Mouse (Mus musculus) gastrocnemius, postnatal 4 days (tissue): ENCODE measurements around the gene Fsd2. TPM values are rescaled to one million over a fixed set of nuclear protein-coding genes. Genes with fewer than 3 reads are reported as not detected.
A peak's percentile ranks its signal among the peaks of the same experiment; 100 is the strongest.

Experiments used
- DNase-seq, 2 experiments: peaks; one replicate each; pipeline ENCODE4 v3.0.0; 2021 to 2022; ENCODE audit warnings: low spot score in 2 of 2, mixed read lengths in 2 of 2
- long read RNA-seq, 2 experiments: library from polyadenylated mRNA; stranded (forward); transcript quantifications; one replicate each; pipeline ENCODE4 v2.0.0; 2021
- total RNA-seq, 2 experiments: library from RNA; stranded (reverse); gene quantifications; 2 replicates each; pipeline ENCODE4 v1.2.3; 2021

Fsd2 gene
- 100 to 1,000 TPM; 152 to 158 TPM for total RNA-seq
- long read RNA-seq, experiment 1, transcript Fsd2-201 (13 exons, 3,985 nt) = major isoform, 78 of 109 reads
- long read RNA-seq, experiment 1, partial matches to known transcripts = 23 of 109 reads
- long read RNA-seq, experiment 1, other reads (novel, unspliced or antisense) = 8 of 109 reads
- long read RNA-seq, experiment 2, transcript Fsd2-201 (13 exons, 3,985 nt) = major isoform, 117 of 137 reads
- long read RNA-seq, experiment 2, partial matches to known transcripts = 12 of 137 reads
- long read RNA-seq, experiment 2, other reads (novel, unspliced or antisense) = 8 of 137 reads

DNA sequence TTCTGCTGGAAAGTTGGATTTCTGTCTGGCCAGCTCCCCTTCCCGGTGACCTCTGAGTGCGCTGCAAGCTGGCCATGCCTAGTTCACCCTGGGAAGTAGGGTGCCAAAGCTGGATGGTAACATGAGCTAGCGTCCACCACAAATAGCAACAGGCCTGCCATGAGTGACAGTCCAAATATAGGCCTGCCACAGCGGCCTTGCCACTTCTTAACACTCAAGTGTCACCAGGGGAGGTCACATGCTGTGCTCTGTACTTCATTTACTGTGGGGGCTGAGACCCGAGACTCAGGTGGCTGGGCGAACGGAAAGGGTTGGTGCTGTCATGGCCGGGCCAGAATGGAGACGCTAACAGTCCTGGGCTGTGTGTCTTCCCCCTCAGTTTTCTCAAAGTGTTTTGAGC lies at the start of gene Fsd2:
TSS of gene Fsd2 (minus strand) at position 53 of the 400 bp plus-strand sequence.
- DNase-seq = no peak

DNA sequence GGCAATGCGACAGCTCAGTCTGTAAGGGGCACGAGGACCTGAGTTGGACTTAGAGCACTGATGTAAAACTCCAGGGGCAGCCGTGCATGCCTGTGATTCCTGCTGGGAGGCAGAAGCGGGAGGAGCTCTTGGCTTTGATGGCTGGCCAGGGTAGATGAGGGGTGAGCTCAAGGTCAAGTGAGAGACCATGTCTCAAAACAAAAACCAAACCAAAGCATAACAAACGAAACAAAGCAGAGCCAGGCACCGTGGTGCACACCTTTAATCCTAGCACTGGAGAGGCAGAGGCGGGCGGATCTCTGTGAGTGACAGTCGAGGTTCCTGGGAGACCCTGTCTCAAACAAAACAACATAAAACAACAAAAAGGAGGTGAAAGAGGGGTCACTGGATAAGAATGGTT lies 48.3 kb upstream of the Fsd2 start:
- no peak for DNase-seq

DNA sequence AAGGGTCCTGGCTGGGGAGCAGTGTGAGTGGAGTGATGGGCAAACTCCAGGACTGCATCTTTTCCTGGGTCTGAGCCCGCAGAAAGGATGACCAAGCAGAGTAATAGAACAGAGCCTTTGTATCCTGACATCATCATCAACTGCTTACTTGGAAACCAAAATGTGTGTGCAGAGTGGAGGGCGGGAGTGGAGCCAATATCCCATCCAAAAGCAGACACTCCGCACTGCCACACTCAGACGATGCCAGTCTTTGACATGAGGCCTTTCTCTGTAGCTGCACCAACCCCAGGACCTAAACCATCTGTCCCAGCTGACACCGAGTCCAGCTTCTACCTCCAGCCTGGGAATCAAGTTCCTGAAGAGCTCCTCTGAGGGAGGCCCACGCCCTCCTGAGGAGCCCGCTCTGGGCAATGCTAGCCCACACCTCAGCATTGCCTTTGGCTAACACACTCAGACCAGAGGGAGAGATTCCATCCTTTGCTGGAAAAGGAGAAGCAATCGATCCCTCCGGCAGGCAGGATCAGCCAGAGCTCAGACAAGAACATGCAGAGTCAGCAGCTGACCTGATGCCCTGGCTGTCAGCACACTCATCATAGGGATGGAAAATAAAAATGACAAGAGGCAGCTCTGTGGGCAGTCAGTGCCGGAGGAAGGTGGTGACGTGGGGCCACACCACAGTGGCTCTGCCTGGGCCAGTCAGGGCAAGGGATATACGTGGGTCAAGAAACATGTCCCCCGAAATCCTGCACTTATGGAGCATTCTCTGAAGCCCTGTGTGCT lies 46.3 kb upstream of the Fsd2 start:
- no peak for DNase-seq

DNA sequence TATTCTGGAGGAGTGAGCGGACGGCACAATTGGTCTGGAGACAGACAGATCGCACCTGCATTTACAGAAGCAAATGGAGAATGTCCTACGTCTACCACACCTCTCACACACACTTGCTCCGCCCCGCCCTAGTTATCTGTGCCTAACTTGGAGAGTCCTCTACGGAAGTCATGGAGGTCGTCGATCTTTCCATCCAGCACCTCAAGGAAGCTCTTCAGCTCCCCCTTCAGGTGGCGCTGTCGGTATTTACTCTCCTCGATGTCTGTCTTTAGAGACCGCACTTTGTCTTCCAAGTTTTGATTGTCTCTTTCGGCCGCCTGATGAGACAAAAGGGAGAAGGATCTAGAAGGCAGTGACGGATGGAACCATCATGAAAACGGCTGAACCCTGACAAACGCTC lies 43.4 kb upstream of the Fsd2 start:
- peak in 1 of 2 experiments; percentile 26 for DNase-seq

DNA sequence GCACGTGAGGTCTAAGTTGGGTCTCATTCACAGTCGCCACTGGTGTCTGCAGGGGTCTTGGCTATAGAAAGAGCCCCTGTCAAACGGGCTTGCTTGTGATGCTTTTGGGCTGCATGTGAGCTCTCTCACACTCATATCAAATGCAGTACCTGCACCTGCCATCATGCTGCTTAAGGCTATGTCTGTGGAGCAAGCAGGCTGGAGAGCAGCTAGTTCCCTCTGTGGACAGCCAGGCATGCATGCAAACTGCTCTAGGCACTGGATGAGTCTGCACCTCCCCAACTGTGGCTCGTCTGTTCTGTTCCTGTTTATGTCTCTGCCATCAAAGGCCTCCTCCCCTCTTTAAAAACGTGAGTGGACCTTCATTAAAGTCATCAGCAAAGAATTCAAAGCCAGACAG lies 39.7 kb upstream of the Fsd2 start:
- no peak for DNase-seq

DNA sequence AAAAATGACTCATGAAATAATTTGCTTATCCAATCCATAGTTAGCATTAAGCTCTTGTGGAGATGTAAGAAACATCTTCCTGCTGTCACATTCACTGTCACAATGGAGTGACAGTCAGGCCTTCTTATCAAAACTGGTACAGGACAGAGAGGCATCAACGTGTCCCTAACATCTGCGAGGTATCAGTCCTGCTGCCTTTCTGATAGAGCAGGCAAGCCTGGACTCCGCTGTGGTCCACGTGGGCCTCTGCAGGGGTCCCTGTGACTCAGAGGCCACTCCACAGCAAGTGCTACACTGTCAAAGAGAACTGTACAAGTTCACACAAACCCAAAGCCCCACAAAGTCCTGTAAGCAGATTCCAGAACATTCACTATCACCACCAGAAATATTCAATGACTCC lies 38.7 kb upstream of the Fsd2 start:
- DNase-seq = no peak

DNA sequence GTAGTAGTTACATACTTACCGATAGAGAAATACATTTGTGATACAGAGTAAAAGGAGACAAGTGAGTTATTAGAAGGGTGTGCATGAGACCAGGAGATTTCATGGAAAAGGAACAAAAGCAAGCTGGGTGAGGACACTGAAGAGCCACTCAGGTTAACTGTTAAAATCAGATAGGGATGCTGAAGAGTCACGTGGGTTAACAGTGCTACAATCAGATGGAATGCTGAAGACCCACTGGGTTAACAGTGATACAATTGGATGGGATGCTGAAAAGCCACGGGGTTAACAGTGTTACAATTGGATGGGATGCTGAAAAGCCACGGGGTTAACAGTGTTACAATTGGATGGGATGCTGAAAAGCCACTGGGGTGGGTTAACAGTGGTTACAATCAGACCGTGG lies 38.2 kb upstream of the Fsd2 start:
- no peak for DNase-seq

DNA sequence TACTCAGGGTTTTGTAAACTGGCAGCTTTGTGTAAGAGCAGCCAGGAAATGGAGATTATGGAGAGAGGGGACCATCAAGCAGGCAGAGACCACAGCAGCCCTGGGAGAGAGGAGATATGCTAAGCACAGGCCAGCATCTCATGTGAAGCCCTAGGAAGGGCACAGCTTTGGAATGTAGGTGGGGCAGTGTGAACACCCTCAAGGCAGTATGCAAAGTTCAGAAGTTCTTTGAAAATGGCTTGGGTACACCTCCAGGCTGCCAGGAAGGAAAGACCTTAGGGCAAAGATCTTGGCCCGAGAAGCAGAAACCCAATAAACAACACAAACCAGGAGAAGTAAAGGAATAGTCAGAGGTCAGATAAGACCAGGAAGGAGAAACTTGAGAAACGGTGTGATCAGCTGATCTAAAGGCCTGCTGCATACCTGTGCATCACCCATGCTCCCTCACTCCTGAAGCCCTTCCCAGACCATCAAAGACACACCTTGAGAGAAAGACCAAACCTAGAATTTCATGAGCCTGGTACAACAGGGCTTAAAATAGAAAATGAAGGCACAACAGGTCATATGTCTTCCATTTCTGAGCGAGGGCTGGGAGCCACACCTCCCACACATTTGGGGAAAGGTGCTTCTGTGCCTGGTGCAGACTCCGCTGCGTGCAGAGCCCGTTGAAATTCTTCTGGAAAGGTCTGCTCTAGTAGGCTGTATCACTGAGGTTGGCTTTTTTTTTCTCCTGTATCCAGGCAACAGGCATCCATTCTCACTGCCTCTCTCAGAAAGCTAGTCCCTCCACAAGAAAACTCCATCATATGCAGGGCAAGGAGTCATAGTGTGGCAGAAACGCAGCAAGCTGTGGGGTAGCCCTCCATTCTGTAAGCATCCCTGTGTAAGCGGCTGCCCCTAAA lies 32.9 kb upstream of the Fsd2 start:
- DNase-seq = no peak

DNA sequence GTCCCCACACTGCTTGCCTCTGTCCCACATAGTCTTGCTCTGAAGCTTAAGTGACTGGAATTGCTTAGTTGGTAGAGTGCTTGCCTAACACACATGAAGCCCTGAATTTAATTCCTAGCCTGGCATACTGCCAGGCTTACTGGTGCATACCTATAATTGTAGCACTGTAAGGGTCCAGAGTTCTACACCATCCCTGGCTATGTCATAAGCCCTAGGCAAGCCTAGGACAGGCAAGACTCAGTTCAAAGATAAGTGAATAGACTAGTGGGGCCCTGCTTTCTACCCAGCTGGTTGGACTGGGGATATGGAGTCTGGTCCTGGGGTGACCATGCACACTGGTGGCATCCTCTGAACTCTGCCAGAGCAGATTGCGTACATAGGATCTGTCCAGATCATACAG lies 30.9 kb upstream of the Fsd2 start:
- DNase-seq = no peak

DNA sequence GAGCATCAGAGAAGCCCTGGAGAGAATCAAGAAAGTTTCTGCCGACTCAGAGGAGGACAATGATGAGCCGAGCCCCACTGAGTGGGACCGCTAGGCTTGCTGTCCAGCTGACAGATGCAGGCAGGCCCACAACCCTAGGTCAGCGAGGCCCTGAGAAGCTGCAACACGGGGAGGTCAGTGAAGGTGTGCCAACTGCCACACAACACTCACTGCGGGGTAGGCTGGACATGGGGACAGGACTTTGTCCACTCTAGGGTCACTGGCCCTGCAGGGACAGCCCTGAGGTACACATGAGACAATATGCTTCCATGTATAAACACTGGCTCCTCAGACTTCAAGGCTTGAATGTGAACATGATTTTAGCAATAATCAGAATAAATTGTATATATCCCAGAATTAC lies 29.3 kb upstream of the Fsd2 start:
- DNase-seq = no peak

DNA sequence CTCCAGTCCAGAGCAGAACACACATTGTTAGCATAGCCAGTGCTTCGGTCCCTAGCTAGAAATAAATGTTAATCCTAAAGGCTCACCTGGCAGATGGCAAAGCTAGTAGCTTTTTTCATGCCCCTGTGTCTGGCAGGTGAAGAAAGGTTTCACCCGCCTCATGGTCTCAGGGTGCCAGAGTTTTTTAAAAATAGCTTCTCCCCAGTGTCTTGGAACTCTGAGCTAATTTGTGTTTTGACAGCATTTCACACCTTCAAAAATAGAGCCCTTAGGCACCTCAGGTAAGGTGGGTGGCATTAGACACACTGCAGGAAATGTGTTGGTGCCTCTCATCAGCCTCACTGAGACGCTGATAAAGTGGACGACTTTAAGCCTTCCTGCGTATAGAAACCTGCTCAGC lies 28.3 kb upstream of the Fsd2 start:
- no peak for DNase-seq

DNA sequence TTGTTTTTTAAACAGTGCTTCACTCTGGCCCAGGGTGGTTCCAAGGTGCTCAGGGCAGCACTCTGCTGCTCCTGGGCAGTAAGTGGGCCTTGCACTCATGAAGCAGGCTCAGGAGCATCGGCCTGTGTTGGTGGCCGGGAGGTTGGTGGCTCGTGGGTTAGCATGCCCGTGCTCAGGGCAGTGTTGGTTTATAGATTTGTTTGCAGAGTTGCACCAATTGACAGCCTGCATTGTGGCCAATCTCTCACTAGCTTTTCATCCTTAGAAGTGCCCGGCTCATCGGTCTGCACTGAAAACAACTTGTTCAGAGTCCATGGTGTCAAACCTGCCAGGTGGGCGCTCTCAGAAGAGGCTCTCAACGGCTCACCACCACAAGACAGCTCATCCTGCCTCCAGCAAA lies 26.6 kb upstream of the Fsd2 start:
- no peak for DNase-seq

DNA sequence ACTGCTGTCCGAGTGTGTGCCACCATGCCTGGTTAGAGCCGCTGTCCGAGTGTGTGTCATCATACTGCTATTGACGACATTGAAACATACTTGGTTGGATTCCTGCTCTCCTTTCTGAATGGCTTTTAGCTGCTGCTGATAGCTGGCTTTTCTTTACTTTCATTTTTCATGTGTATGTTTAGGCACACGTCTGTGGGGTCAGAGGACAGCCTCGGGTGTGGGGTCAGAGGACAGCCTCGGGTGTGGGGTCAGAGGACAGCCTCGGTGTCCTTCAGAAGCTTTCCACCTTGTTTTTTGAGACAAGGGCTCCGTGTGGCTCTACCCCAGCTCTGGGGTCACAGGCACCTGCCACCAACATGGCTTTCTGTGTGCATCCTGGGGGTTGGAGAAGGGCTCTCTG lies 25.9 kb upstream of the Fsd2 start:
- no peak for DNase-seq

DNA sequence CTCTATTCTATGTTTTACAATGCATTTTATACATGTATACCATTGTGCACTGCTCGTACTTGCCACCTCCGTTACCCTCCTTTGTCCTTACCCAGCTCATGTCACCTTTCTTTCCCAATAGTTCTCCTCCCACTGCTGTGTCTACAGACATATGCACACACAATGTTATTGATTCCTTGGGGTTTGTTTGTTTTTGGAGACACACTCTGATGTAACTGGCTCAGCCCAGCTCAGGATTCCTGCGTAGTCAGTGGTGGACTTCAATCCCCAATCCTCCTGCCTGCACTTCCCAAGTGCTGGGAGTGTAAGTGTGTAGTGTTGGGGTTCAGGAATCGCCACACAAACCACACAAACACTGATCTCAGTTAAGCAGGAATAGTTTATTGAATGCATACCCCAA lies 20.5 kb upstream of the Fsd2 start:
- DNase-seq = no peak

DNA sequence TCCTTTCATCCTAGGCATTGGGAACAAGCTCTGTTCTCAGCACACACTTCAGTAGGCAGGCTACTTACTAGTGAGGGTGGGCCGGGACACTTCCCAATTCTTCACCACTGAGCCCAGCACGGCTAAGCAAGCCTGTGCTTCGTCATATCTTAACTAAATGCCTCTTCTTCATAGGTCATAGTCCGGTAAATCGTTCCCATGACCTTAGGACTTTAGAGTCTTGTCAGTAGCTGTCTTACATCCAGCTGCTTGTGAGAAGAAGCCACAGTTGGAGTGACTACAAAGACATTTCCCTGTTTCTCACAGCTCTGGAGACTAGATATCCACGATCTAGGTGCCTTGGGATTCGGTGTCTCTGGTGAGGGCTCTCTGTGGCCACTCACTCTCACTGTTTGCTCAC lies 18.6 kb upstream of the Fsd2 start:
- no peak for DNase-seq

DNA sequence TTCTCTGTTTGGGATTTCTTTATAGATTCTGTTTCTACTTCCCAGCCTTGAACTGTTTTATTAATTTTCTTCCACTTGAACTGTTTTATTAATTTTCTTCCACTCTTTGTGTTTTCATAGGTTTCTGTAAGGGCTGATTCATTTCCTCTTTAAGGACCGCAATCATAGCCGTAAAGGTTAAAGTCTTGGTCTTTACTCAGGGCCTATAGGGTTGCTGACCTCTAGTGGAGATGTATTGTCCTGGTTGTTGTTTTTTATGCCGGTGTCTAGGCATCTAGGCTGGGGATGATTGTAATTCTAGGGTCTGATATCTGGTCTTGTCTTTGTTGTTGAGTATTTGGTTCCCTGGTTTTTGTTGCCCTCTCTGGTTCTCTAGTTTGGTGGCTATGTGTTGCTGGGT lies 16.8 kb upstream of the Fsd2 start:
- DNase-seq = no peak

DNA sequence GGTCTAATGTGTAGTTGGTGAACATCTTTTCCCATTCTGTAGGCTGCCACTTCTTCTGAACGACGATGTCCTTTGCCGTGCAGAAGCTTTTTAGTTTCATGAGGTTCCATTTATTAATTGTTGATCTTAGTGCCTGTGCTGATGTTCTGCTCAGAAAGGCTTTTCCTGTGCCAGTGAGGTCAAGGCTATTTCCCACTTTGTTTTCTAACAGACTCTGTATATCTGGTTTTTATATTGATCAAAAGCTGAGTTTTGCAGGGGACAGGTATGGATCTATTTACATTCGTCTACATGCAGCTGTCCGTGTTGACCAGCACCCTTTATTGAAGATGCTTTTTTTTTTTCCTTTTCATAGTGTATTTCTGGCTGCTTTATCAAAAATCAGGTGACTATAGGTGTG lies 12.6 kb upstream of the Fsd2 start:
- no peak for DNase-seq

DNA sequence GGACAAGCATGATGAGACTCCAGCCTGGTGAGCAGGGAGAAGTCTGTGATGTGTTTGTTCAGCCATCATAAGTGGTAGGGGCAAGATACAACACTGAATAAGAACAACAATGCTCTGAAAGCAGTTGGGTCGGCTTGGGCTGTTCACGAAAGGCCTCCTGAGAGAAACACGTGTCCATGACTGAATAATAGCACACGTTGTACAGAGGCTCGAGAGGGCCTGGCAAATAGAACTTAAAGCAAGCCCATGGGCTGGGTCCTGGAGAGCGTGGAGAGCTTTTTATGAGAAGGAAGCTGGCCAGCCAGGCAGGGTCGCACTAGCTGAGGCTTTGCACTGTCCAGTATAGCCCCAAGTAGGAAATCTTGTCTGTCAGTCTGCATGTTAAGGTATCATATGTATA lies 11.7 kb upstream of the Fsd2 start:
- DNase-seq = no peak

DNA sequence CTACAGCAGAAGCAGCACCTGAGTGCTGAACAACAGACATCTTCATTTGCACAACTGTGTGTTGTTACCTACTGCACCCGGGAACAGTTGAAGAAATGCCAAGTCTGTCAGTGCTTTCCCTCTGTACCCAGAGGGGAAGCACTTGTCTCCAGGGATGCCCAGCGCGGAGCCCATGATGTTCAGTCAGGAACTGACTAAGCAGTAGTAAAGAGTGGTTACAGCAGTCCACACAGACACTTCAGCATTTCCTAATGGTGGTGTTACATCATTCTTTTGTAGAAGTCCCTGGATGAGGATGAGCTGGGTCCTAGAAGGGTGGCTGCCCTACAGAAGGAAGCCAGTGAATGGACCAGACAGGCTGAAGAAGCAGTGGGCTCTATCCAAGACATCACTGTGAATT lies 11.1 kb upstream of the Fsd2 start:
- DNase-seq = no peak

DNA sequence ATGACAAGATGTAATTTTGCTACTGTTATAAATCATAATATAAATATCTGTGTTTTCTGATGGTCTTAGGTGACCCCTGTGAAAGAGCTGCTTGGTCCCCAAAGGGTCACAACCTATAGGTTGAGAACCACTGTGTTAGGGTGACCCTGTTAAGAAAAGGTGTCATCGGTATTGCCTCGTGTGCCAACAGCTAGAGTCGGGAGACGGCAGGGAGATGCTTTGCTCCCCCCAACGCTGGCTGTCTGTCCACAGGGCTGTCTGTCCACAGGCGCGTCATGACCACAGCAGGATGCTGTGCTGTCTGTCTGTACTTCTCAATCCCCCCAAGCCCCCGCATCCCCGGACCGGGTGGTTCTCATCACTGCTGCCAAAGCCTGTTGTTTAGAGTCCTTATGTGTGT lies 8.9 kb upstream of the Fsd2 start:
- DNase-seq = no peak

DNA sequence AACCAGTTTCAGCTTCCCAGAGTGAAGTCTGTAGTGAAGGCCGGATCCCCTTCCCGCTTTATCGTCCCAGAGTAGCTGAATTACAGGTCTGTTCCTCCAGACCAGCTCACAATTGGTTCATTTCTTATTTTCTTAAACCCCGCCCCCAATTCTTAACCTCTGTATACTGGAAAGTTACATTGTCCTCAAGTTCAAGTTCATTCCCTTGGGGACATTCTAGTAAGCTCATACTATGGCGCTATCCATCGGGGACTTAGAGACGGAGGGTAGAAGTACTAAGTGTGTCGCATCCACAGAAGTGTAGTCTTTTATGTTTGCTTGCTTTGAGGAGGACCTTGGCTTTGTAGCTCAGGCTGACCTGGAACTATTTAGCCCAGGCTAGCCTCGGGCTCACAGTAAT lies 7.1 kb upstream of the Fsd2 start:
- no peak for DNase-seq

DNA sequence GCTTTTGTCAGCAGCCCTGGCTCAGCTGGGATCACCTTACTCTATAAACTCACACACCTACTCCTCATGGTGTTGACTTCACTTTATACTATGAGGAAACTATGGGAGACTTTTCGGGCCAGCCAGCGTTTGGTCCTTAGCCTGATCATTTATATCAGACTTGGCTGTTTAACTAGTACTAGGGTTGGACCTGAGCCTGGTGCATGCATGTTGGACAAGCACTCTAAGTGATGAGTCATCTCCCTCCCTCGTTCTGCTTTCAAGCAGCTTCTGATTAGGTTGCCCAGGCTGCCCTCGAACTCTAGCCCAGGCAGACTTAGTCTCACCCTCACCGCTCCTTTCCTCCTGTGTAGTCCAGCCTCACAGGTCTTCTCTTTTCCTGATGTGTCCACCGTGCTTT lies 6.7 kb upstream of the Fsd2 start:
- DNase-seq = no peak
